Mouse (Mus musculus) embryo, embryonic 11.5 days (tissue): ENCODE measurements around the gene Olfr714.
"Not testable (repeated sequence)": the region's sequence is repeated elsewhere in the genome, so short reads cannot be mapped to it uniquely, and the experiment has no call there.

ENCODE experiments used
- DNase-seq: peaks from one replicate; pipeline ENCODE4 v3.0.0-alpha.2; 2012; ENCODE audit warnings: low read depth, low spot score

The Olfr714 gene

DNA sequence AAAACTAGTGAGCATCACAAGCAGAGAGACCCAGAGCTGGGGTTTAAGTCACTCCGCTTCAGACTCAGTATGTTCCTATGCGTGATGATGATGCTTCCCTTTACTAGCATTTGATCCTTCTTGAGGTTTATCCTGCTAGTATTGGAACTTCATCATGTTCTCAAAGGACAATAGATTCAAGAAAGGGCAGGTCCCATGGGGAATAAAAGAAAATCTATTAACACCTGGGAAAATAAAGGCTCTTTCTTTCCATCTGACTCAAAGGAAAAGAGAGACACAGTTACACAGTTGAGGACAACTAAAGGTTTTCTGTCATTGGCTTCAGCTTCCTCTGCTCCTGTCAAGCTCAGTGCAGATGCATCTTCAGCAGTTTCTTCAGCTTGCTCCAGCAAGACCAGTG is at the start of gene Olfr714:
Olfr714 (plus strand) TSS at position 301 of the 400 bp plus-strand sequence.
- no peak for DNase-seq

DNA sequence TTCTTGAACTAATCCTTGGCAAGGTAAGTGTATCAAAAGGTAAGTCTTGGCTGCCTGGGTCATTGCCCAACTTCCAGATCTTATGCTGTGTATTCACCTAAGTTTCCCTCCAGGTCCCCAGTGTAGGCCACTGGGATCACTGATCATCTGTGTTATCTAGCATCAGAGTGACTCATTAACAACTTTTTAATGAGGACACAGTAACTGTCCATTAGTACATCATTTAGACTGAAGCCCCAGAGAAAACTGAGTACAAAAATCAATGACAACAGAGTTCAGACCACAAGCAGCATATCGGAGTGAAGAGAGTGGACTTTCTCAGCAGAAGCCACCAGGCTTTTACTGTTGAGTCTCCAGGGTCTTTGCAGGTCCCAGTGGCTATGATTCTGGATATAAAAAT is 39.9 kb upstream of the Olfr714 start, which contains the start of gene Olfr713:
Olfr713 (plus strand) TSS at position 301 of the 400 bp plus-strand sequence.
- DNase-seq: no peak

DNA sequence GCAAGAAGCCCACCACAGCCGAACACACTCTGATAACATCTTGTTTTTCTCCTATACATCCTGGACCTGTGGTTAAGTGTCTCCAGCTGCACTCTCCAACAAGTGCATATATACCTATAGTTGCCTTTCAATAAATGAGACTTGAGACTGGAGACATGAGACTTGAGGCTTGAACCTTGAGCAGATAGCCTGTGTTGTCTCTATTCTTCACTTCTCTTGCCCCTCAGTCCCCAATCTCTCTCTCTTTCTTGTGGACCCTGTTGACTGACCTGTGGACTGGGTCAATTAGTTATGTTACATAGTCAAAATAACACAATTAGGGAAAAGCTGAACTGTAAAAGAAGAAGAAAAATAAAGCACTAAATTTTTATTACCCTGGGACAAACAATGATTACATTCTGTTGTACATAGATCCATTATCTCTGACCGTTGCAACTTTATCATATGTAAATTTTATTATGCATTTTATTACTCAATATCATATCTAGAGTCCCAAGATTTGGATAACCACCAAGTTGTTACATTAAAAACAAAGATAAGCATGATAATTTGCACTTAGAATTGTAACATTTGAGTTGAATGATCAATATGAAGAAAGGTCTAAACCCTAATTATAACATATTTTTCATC is 30.7 kb upstream of the Olfr714 start:
- no peak for DNase-seq

DNA sequence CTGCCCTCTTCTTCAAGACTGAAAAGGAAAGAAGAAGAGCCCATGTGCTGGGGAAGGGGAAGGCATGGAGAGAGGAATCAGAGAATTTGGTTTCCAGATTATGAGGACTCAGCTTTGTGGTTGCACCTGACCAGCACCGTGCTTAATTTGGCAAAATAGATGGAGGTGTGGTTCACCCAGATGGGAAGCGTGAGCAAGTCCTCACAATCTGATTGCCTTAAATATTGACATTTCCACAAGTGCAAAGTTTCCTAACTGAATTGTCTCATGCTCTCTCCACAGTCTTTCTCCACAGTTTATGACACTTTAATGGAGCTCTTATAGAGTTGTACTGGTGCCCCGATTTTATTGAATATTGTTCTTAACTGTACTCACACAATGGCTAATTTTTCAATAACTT is 27.6 kb upstream of the Olfr714 start:
- no peak for DNase-seq

DNA sequence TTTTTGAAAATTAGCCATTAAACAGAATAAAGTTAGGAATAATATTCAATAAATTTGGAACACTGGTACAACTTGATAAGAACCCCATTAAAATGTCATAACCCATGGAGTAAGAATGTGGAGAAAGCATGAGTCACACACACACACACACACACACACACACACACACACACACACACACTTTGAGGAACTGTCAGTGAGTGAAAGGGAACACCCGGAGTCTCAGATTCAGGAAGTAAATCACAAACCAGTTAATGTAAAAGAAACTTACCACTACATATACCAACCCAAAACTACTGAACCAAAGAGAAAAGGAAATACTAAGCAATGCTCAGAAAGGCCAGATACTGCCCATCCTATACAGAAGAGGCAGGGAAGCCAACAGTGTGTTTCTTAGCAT is 26.4 kb upstream of the Olfr714 start:
- DNase-seq: no peak

DNA sequence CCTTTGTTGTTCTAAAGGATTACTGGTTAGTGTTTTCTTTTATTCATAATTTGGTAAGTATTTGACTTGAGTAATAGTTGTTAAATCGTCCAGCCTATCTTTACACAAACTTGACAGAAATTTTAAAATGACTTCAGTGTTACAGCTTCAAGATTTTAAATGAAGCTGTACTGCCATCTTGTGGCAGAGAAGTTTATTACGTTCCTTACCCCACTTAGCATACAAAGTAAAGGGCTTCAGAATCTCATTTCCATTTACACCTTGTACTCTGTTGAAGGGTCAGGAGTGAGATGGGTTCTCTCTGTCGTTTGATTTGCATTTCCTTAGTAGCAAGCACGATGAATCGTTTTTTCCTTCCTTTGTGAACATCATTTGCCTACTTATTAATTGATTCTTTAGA is 24.9 kb upstream of the Olfr714 start:
- peak; percentile 37 for DNase-seq

DNA sequence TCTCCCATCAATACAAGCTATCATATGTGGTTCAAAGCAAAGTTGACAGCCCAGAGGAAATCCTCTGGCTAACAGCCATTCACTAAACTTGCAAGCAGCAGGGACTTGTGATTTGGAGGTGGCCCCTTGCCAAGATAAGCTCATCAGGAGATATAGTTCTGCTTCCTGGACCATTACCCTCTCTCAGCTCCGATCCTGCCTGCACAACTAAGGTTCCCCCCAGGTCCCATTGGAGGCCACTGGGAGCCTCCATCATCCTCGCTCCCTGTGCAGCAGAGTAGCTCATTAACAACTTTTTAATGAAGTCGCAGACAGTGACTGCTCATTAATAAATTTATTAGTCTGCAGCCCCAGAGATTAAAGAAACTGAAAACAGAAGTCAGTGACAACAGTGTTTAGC is 23.2 kb upstream of the Olfr714 start:
- DNase-seq: no peak

DNA sequence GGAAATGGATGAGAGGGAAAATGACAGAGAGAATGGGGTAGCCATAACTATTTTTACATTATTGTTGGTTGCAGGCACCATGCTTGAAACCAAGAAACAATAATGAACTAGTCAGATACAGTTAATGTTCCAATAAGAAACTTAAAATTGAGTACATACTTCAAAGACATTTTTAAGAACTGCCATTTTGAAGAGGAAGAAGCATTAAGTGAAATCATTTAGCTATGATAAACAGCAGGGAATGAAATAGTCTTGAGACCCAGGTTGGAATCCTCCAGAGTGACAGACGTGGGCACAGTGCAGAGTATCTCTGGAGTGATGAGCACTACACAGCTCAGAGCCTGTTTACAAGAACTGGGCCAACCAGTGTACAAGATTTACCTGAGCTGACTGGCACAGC is 22.1 kb downstream of the Olfr714 start, which contains the start of gene Olfr17:
Olfr17 (plus strand) TSS at position 301 of the 400 bp plus-strand sequence.
- no peak for DNase-seq

DNA sequence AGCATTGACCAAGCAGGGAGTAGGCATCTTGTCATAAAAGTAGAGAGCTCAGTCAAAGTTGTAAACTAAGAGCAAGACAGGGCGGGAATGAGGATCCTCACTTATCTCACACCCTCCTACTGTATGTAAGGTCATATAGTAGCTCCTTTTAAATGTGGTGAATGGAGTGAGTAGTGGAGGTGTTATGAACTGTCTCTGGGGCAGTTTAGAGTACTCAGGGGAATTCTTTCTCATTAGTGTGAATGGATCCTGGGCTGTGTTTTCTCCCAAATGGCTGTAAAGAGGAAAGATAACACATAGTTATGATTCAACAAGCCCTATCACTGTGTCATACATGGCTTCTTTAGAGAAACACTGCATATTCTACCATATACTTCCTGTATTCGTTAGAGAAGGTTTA is 39.5 kb downstream of the Olfr714 start, which contains the start of gene Olfr715b:
Olfr715b (minus strand) TSS at position 101 of the 400 bp plus-strand sequence.
- DNase-seq: not testable (repeated sequence)
